Mouse (Mus musculus) limb, embryonic 14.5 days (tissue): ENCODE measurements around the gene Prss50. TPM values are rescaled to one million over a fixed set of nuclear protein-coding genes. Genes with fewer than 3 reads are reported as not detected.

ENCODE experiments used
- ATAC-seq: fragments of 200-750 bp; cut with Nextera tagmentation; 2 replicates; pipeline ENCODE4 v1.8.0; 2017; ENCODE audit warnings: low read depth, moderate number of reproducible peaks, moderate TSS enrichment; ENCODE audit not compliant: low FRiP score
- DNase-seq: peaks from one replicate; pipeline ENCODE4 v3.0.0-alpha.2; 2015; ENCODE audit warnings: low spot score
- H3K27ac ChIP-seq: fragments of 300-500 bp; sonication (generic); replicated peaks from 2 replicates; pipeline ENCODE4 v1.5.1; 2014; ENCODE audit warnings: low read depth, mild to moderate bottlenecking, low read length, moderate library complexity, mixed read lengths
- H3K27me3 ChIP-seq: fragments of 300-500 bp; sonication (generic); 2 replicates; pipeline ENCODE4 v1.6.1; 2014; ENCODE audit warnings: low read length, mixed read lengths; ENCODE audit not compliant: control insufficient read depth, insufficient read depth
- H3K36me3 ChIP-seq: fragments of 300-500 bp; sonication (generic); 2 replicates; pipeline ENCODE4 v1.6.1; 2014; ENCODE audit warnings: mild to moderate bottlenecking, low read length, moderate library complexity, mixed read lengths; ENCODE audit not compliant: control insufficient read depth, insufficient read depth
- H3K4me1 ChIP-seq: fragments of 300-500 bp; sonication (generic); 2 replicates; pipeline ENCODE4 v1.6.1; 2014; ENCODE audit warnings: antibody characterized with exemption, low read length, mixed read lengths; ENCODE audit not compliant: control insufficient read depth, insufficient read depth
- H3K4me2 ChIP-seq: fragments of 300-500 bp; sonication (generic); replicated peaks from 2 replicates; pipeline ENCODE4 v1.6.1; 2014; ENCODE audit warnings: low read depth, mild to moderate bottlenecking, low read length, moderate library complexity; ENCODE audit not compliant: severe bottlenecking
- H3K4me3 ChIP-seq: fragments of 300-500 bp; sonication (generic); replicated peaks from 2 replicates; pipeline ENCODE4 v1.5.1; 2014; ENCODE audit warnings: low read length
- H3K9ac ChIP-seq: fragments of 300-500 bp; sonication (generic); 2 replicates; pipeline ENCODE4 v1.6.1; 2014; ENCODE audit warnings: mild to moderate bottlenecking, low read depth, low read length, moderate library complexity; ENCODE audit not compliant: severe bottlenecking
- H3K9me3 ChIP-seq: fragments of 300-500 bp; sonication (generic); 2 replicates; pipeline ENCODE4 v1.6.1; 2016; ENCODE audit warnings: low read length; ENCODE audit not compliant: control insufficient read depth
- POLR2A ChIP-seq: fragments of 200-500 bp; IDR thresholded peaks from 2 replicates; pipeline ENCODE4 v1.8.0; 2012; ENCODE audit warnings: inconsistent platforms, mild to moderate bottlenecking, moderate library complexity, borderline replicate concordance; ENCODE audit not compliant: insufficient read depth, insufficient read length; ENCODE audit errors: extremely low read depth
- WGBS: fragments of 180-500 bp; shearing (Covaris S2); extraction: QIAGEN DNeasy Blood & Tissue Kit; methylation state at CpG from one replicate; pipeline ENCODE4 v1.1.7; 2014; 5-methylcytosine and 5-hydroxymethylcytosine counted together
- polyA plus RNA-seq, 2 experiments: library from polyadenylated mRNA; depleted of rRNA in 1 of 2; stranded (reverse) in 1 of 2; unstranded in 1 of 2; fragments of >200 nt; fragmentation: Nextera tagmentation in 1 of 2; extraction: Ambion mirVana in 1 of 2; gene quantifications; 2 replicates each; pipeline versions ENCODE4 v1.2.1 to v1.2.3; 2012 to 2014

Gene Prss50
- polyA plus RNA-seq, 2 experiments = 0.21 to 0.41 TPM

DNA sequence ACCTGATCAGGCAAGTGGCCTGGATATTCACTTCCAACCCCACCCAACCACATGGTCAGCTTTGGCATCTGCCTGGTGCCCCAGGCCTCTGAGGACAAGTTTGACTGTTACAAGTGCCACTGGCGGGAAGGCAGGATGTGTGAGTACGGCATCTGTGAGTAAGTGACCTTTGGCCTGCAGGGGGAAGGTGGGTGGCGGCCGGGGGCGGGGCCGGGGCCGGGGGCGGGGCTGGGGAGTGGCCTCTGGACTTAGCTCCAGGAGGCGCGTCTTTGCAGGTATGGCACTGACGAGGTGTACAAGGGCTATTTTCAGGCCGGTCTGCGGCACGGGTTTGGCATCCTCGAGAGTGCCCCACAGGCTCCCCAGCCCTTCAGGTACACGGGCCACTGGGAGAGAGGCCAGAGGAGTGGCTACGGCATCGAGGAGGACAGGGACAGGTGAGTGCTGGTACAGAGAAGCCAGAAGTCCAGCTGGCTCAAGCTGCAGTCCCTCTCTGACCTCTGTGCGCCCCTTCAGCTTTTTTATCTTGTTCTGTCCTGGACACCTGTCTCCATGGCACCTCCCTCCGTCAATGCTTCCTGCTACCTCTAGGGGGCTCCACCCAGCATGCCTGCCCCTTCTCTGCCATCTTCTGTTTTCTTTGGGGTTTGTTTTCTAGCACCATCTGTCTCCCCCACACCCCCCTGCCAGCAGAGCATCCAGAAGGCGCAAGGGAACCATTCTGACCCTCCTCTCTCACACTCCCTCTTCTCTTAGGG is 32.4 kb downstream of the Prss50 start:
- no peaks in the 10 kb centered on the region for H3K36me3 ChIP-seq
- ATAC-seq (no peak), DNase-seq (no peak)
- no peak overlapping the region for H3K4me3 ChIP-seq
- WGBS = 12% methylated on average over 19 of the region's 21 CpGs
- H3K4me2 ChIP-seq = no peak overlapping the region
- H3K27ac ChIP-seq = no peak overlapping the region
- H3K9me3 ChIP-seq = no peaks in the 10 kb centered on the region
- no peaks in the 10 kb centered on the region for H3K27me3 ChIP-seq
- no peak overlapping the region for H3K9ac ChIP-seq
- H3K4me1 ChIP-seq = no peaks in the 10 kb centered on the region
- no peak for TF ChIP-seq POLR2A

- H3K36me3 ChIP-seq = no peaks in the 10 kb centered on the region
- no peaks in the 10 kb centered on the region for H3K9me3 ChIP-seq
- no peaks in the 10 kb centered on the region for H3K4me1 ChIP-seq
- no peak for ATAC-seq
- H3K27me3 ChIP-seq = no peaks in the 10 kb centered on the region
- no peak overlapping the region for H3K4me2 ChIP-seq
- H3K4me3 ChIP-seq = no peak overlapping the region
- TF ChIP-seq POLR2A = no peak
- DNase-seq = no peak
- WGBS = 75% methylated on average over 12 of the region's 12 CpGs
- no peak overlapping the region for H3K27ac ChIP-seq
- H3K9ac ChIP-seq = no peak overlapping the region
Measured at GRCm38 (mm10) chr9:110891077-110891828, 33.5 kb downstream of the Prss50 start.

- 86% methylated on average over 3 of the region's 3 CpGs for WGBS
- no peak for DNase-seq
Measured at GRCm38 (mm10) chr9:110892552-110892951, 34.8 kb downstream of the Prss50 start.

DNA sequence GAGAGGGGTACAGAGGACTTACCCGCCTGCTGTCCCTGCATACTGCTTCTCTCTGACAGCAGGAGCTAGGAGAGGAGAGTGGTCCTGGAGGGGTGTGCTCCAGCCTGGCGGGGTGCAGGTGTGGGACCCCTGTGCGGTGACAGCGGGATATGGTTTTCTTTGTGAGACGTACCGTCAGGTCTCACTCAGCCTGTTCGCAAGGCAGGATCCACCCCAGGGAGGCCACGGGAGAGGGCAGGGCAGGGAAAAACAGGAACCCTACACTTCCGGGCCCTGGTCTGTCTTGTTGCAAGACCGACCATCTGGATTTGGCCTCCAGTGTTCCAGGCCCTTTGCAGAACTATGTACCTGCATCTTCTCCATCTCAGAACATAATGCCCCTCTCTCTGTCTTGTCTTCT is 35.7 kb downstream of the Prss50 start:
- no peaks in the 10 kb centered on the region for H3K9me3 ChIP-seq
- DNase-seq = no peak
- H3K27ac ChIP-seq = no peak overlapping the region
- 57% methylated on average over 10 of the region's 10 CpGs for WGBS
- H3K36me3 ChIP-seq = no peaks in the 10 kb centered on the region
- no peak overlapping the region for H3K9ac ChIP-seq
- H3K27me3 ChIP-seq = no peaks in the 10 kb centered on the region
- ATAC-seq = no peak
- H3K4me2 ChIP-seq = no peak overlapping the region
- TF ChIP-seq POLR2A = no peak
- H3K4me1 ChIP-seq = no peaks in the 10 kb centered on the region
- no peak overlapping the region for H3K4me3 ChIP-seq

More at GRCm38 (mm10) chr9:110892552-110892951, 34.8 kb downstream of the Prss50 start:
- no peak for ATAC-seq
- Histone ChIP-seq H3K4me1 (no peaks in the 10 kb centered on the region), H3K4me3 (no peak overlapping the region), H3K27me3 (no peaks in the 10 kb centered on the region), H3K9ac (no peak overlapping the region), H3K4me2 (no peak overlapping the region), H3K9me3 (no peaks in the 10 kb centered on the region), H3K36me3 (no peaks in the 10 kb centered on the region), H3K27ac (no peak overlapping the region)
- TF ChIP-seq POLR2A = no peak

GRCm38 (mm10) chr9:110895507-110895906 is 37.7 kb downstream of the Prss50 start:
- no peak overlapping the region for H3K4me3 ChIP-seq
- no peaks in the 10 kb centered on the region for H3K36me3 ChIP-seq
- no peak overlapping the region for H3K9ac ChIP-seq
- ATAC-seq (no peak), DNase-seq (no peak)
- TF ChIP-seq POLR2A = no peak
- H3K4me1 ChIP-seq = no peaks in the 10 kb centered on the region
- 39% methylated on average over 5 of the region's 5 CpGs for WGBS
- H3K4me2 ChIP-seq = no peak overlapping the region
- H3K9me3 ChIP-seq = no peaks in the 10 kb centered on the region
- no peaks in the 10 kb centered on the region for H3K27me3 ChIP-seq
- no peak overlapping the region for H3K27ac ChIP-seq
